Mouse (Mus musculus) intestine, embryonic 14.5 days (tissue): ENCODE measurements around the gene Cntn3. TPM values are rescaled to one million over a fixed set of nuclear protein-coding genes. Genes with fewer than 3 reads are reported as not detected.

Experiments
- ATAC-seq: fragments of 200-750 bp; cut with Nextera tagmentation; replicated peaks from 2 replicates; pipeline ENCODE4 v1.8.0; 2017; ENCODE audit warnings: low read depth, moderate number of reproducible peaks, moderate TSS enrichment, moderate library complexity; ENCODE audit not compliant: low FRiP score, low TSS enrichment
- DNase-seq: peaks from one replicate; pipeline ENCODE4 v3.0.0-alpha.2; 2018; ENCODE audit warnings: low spot score
- H3K27ac ChIP-seq: fragments of 300-500 bp; sonication (generic); 2 replicates; pipeline ENCODE4 v1.5.1; 2014; ENCODE audit warnings: low read depth, mild to moderate bottlenecking, control low read depth
- H3K27me3 ChIP-seq: fragments of 300-500 bp; sonication (generic); replicated peaks from 2 replicates; pipeline ENCODE4 v1.6.1; 2014; ENCODE audit warnings: low read length, control low read depth; ENCODE audit not compliant: control insufficient read depth, insufficient read depth
- H3K36me3 ChIP-seq: fragments of 300-500 bp; sonication (generic); 2 replicates; pipeline ENCODE4 v1.6.1; 2014; ENCODE audit warnings: low read length, control low read depth; ENCODE audit not compliant: control insufficient read depth, insufficient read depth
- H3K4me1 ChIP-seq: fragments of 300-500 bp; sonication (generic); replicated peaks from 2 replicates; pipeline ENCODE4 v1.6.1; 2014; ENCODE audit warnings: low read length, control low read depth, mixed read lengths; ENCODE audit not compliant: control insufficient read depth, insufficient read depth
- H3K4me2 ChIP-seq: fragments of 300-500 bp; sonication (generic); 2 replicates; pipeline ENCODE4 v1.6.1; 2014; ENCODE audit warnings: low read length
- H3K4me3 ChIP-seq: fragments of 300-500 bp; sonication (generic); 2 replicates; pipeline ENCODE4 v1.5.1; 2014; ENCODE audit warnings: low read depth, low read length, control low read depth, mixed read lengths
- H3K9ac ChIP-seq: fragments of 300-500 bp; sonication (generic); 2 replicates; pipeline ENCODE4 v1.6.1; 2014; ENCODE audit warnings: mild to moderate bottlenecking, low read length
- H3K9me3 ChIP-seq: fragments of 300-500 bp; sonication (generic); 2 replicates; pipeline ENCODE4 v1.6.1; 2016; ENCODE audit warnings: low read length, control low read depth; ENCODE audit not compliant: control insufficient read depth
- WGBS: fragments of 180-500 bp; shearing (Covaris S2); extraction: QIAGEN DNeasy Blood & Tissue Kit; methylation state at CpG from one replicate; pipeline ENCODE4 v1.1.7; 2014; 5-methylcytosine and 5-hydroxymethylcytosine counted together
- polyA plus RNA-seq: library from polyadenylated mRNA; unstranded; fragments of >200 nt; fragmentation: Nextera tagmentation; extraction: Ambion mirVana; gene quantifications from 2 replicates; pipeline ENCODE4 v1.2.1, GENCODE M21; 2014

Gene Cntn3
- polyA plus RNA-seq, 1 experiment from 2014 or later: 3.3 TPM

GRCm38 (mm10) chr6:102564011-102564731, 8.7 kb downstream of the Cntn3 start:
- peak overlapping the region; percentile 76 for H3K4me2 ChIP-seq
- under 1% methylated on average over 58 of the region's 63 CpGs for WGBS
- no peaks in the 10 kb centered on the region for H3K36me3 ChIP-seq
- no peaks in the 10 kb centered on the region for H3K9me3 ChIP-seq
- ATAC-seq: peak; percentile 99
- no peak overlapping the region for H3K27ac ChIP-seq
- peak overlapping the region; percentile 46 for H3K4me3 ChIP-seq
- peak overlapping the region; percentile 43 for H3K9ac ChIP-seq
- DNase-seq: peak; percentile 82
- H3K27me3 ChIP-seq: peaks cover 10% of the 10 kb centered on the region; the same call in 1 of the 2 replicates
- no peaks in the 10 kb centered on the region for H3K4me1 ChIP-seq

GRCm38 (mm10) chr6:102563431-102563830, 9.5 kb downstream of the Cntn3 start:
- peak overlapping the region; percentile 46 for H3K4me3 ChIP-seq
- ATAC-seq (no peak), DNase-seq (no peak)
- no peaks in the 10 kb centered on the region for H3K9me3 ChIP-seq
- peaks cover 10% of the 10 kb centered on the region; the same call in 1 of the 2 replicates for H3K27me3 ChIP-seq
- no peaks in the 10 kb centered on the region for H3K4me1 ChIP-seq
- H3K9ac ChIP-seq: peak overlapping the region; percentile 43; the same call in 1 of the 2 replicates
- peak overlapping the region; percentile 76 for H3K4me2 ChIP-seq
- H3K27ac ChIP-seq: no peak overlapping the region
- H3K36me3 ChIP-seq: no peaks in the 10 kb centered on the region
- 6% methylated on average over 7 of the region's 7 CpGs for WGBS

- H3K9me3 ChIP-seq: no peaks in the 10 kb centered on the region
- H3K4me3 ChIP-seq: no peak overlapping the region
- no peak overlapping the region for H3K27ac ChIP-seq
- 0 out of 2 replicates have a peak, but pooled peaks cover under 1% of the 10 kb centered on the region for H3K27me3 ChIP-seq
- DNase-seq (no peak), ATAC-seq (no peak)
- H3K9ac ChIP-seq: no peak overlapping the region
- no peaks in the 10 kb centered on the region for H3K4me1 ChIP-seq
- H3K4me2 ChIP-seq: no peak overlapping the region
- WGBS: 79% methylated on average over 3 of the region's 3 CpGs
- no peaks in the 10 kb centered on the region for H3K36me3 ChIP-seq
Observed at GRCm38 (mm10) chr6:102557521-102557920, 15.4 kb downstream of the Cntn3 start.

GRCm38 (mm10) chr6:102556497-102556896, 16.4 kb downstream of the Cntn3 start:
- no peak overlapping the region for H3K9ac ChIP-seq
- WGBS: 60% methylated on average over 3 of the region's 3 CpGs
- H3K36me3 ChIP-seq: no peaks in the 10 kb centered on the region
- H3K27me3 ChIP-seq: no peaks in the 10 kb centered on the region
- no peaks in the 10 kb centered on the region for H3K4me1 ChIP-seq
- no peaks in the 10 kb centered on the region for H3K9me3 ChIP-seq
- no peak overlapping the region for H3K4me3 ChIP-seq
- DNase-seq: no peak
- no peak for ATAC-seq
- H3K4me2 ChIP-seq: no peak overlapping the region
- no peak overlapping the region for H3K27ac ChIP-seq

GRCm38 (mm10) chr6:102555814-102556437, 17.0 kb downstream of the Cntn3 start:
- no peak for ATAC-seq
- no peak for DNase-seq
- Histone ChIP-seq H3K27me3 (no peaks in the 10 kb centered on the region), H3K9ac (no peak overlapping the region), H3K9me3 (no peaks in the 10 kb centered on the region), H3K4me3 (no peak overlapping the region), H3K4me1 (no peaks in the 10 kb centered on the region), H3K36me3 (no peaks in the 10 kb centered on the region), H3K27ac (no peak overlapping the region), H3K4me2 (no peak overlapping the region)
- WGBS: 81% methylated on average over 4 of the region's 4 CpGs

GRCm38 (mm10) chr6:102555067-102555657, 17.7 kb downstream of the Cntn3 start:
- Histone ChIP-seq H3K27me3 (no peaks in the 10 kb centered on the region), H3K4me2 (no peak overlapping the region), H3K27ac (no peak overlapping the region), H3K36me3 (no peaks in the 10 kb centered on the region), H3K4me1 (no peaks in the 10 kb centered on the region), H3K4me3 (no peak overlapping the region), H3K9me3 (no peaks in the 10 kb centered on the region), H3K9ac (no peak overlapping the region)
- no peak for DNase-seq
- 61% methylated on average over 3 of the region's 3 CpGs for WGBS
- ATAC-seq: no peak

- Histone ChIP-seq H3K27me3 (no peaks in the 10 kb centered on the region), H3K4me3 (no peak overlapping the region), H3K27ac (no peak overlapping the region), H3K9ac (no peak overlapping the region), H3K36me3 (no peaks in the 10 kb centered on the region), H3K9me3 (no peaks in the 10 kb centered on the region), H3K4me1 (0 out of 2 replicates have a peak, but pooled peaks cover 3% of the 10 kb centered on the region), H3K4me2 (no peak overlapping the region)
- WGBS: 78% methylated on average over 7 of the region's 7 CpGs
- ATAC-seq (no peak), DNase-seq (no peak)
Observed at GRCm38 (mm10) chr6:102541633-102542412, 31.1 kb downstream of the Cntn3 start.

- no peaks in the 10 kb centered on the region for H3K9me3 ChIP-seq
- no peak for DNase-seq
- H3K9ac ChIP-seq: no peak overlapping the region
- H3K36me3 ChIP-seq: no peaks in the 10 kb centered on the region
- 82% methylated on average over 4 of the region's 4 CpGs for WGBS
- no peak overlapping the region for H3K27ac ChIP-seq
- no peak for ATAC-seq
- no peak overlapping the region for H3K4me3 ChIP-seq
- no peaks in the 10 kb centered on the region for H3K4me1 ChIP-seq
- H3K27me3 ChIP-seq: no peaks in the 10 kb centered on the region
- no peak overlapping the region for H3K4me2 ChIP-seq
Observed at GRCm38 (mm10) chr6:102535599-102535998, 37.3 kb downstream of the Cntn3 start.
